Mouse (Mus musculus) layer of hippocampus, adult 2 months (tissue): Measurements from ENCODE around the gene Asic2. TPM values are rescaled to one million over a fixed set of nuclear protein-coding genes. Genes with fewer than 3 reads are reported as not detected.

Experiments
- DNase-seq, 2 experiments: peaks; one replicate each; pipeline ENCODE4 v3.0.0; 2022; ENCODE audit warnings: low spot score in 2 of 2
- H3K27ac ChIP-seq: fragments of 200-600 bp; 2 replicates; pipeline ENCODE4 v1.8.1; 2022
- H3K4me3 ChIP-seq: fragments of 200-600 bp; 2 replicates; pipeline ENCODE4 v1.8.1; 2022; ENCODE audit warnings: mild to moderate bottlenecking
- CTCF ChIP-seq: fragments of 200-600 bp; conservative IDR thresholded peaks from 2 replicates; pipeline ENCODE4 v1.8.1; 2022; ENCODE audit warnings: antibody characterized with exemption, mild to moderate bottlenecking, moderate library complexity
- total RNA-seq, 2 experiments: library from RNA; stranded (reverse); gene quantifications; 2 replicates each; pipeline ENCODE4 v1.2.3; 2021

Gene Asic2
- total RNA-seq, 2 experiments from 2014 or later: 58.5 to 65.6 TPM

- H3K27ac ChIP-seq: no peak overlapping the region
- no peak overlapping the region for H3K4me3 ChIP-seq
- TF ChIP-seq CTCF: no peak
- DNase-seq: no peak
Measured at GRCm38 (mm10) chr11:81738995-81739394, 229.3 kb downstream of the Asic2 start.

GRCm38 (mm10) chr11:81737777-81738176, 230.5 kb downstream of the Asic2 start:
- no peak for DNase-seq
- no peak for TF ChIP-seq CTCF
- no peak overlapping the region for H3K27ac ChIP-seq
- no peak overlapping the region for H3K4me3 ChIP-seq

DNA sequence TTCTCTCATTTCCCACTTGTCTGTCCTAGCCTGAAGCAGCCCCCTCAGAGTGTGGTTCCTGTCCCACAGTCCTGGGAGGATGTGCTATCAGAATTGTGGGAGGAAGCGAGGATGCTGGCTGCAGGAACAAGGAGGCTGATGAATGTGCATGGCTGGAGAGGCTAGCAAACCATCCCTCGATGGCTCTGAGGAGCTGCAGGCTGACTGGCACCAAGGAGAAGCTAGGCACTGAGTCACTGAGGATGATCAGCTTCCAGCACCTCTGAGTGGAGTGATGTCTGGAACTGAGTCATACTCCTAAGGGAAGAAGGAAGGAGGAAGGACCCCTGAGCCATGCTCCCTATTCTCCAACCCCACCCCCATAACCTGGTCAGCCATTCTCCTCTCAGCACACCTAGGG, 246.2 kb downstream of the Asic2 start:
- no peak for TF ChIP-seq CTCF
- H3K27ac ChIP-seq: no peak overlapping the region
- no peak overlapping the region for H3K4me3 ChIP-seq
- no peak for DNase-seq

- TF ChIP-seq CTCF: no peak
- DNase-seq: no peak
- no peak overlapping the region for H3K27ac ChIP-seq
- H3K4me3 ChIP-seq: no peak overlapping the region
Measured at GRCm38 (mm10) chr11:81714801-81715200, 253.5 kb downstream of the Asic2 start.

DNA sequence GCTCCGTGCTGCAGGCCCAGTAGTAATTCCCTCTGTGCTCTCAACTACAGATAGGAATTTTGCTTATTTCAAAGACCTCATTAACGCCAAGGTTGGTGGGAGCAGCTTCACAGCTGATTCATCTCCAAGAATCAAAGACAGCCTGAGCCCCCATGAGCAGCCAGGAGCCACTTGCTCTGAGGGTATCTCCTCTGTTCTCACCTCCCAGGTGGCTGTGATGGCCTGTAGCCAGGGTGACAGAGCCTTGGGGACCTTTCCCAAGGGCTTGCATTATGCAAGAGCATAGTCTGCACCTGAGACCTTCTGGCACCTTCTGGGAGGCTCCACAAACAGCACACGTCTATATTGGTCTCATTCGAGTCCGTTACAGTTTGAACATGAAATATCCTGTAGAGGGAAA, 261.3 kb downstream of the Asic2 start:
- DNase-seq: no peak
- Histone ChIP-seq H3K27ac (no peak overlapping the region), H3K4me3 (no peak overlapping the region)
- TF ChIP-seq CTCF: no peak

DNA sequence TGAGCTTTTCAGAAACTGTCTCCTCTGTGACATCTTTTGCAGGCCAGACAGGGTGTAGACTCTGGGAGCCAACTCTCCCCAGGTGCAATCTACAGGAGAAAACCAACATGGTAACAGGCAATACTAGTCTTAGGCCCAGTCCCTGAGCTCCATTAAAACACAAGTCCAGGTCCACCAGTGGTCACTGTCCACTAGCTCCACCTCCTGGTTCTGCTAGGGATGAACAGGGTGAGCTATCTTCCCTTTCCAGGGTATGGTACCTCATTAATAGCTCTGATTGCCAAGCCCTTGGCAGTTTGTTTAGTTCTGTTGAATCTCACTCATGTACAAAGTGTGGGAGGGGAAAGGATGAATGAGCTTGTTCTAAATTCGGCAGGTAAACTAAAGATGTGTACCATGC, 270.2 kb downstream of the Asic2 start:
- no peak overlapping the region for H3K27ac ChIP-seq
- H3K4me3 ChIP-seq: no peak overlapping the region
- peak; percentile 59 for TF ChIP-seq CTCF
- DNase-seq: no peak

GRCm38 (mm10) chr11:81695501-81695900, 272.8 kb downstream of the Asic2 start:
- Histone ChIP-seq H3K27ac (no peak overlapping the region), H3K4me3 (no peak overlapping the region)
- peak in 1 of 2 experiments; percentile 5 for DNase-seq
- no peak for TF ChIP-seq CTCF

DNA sequence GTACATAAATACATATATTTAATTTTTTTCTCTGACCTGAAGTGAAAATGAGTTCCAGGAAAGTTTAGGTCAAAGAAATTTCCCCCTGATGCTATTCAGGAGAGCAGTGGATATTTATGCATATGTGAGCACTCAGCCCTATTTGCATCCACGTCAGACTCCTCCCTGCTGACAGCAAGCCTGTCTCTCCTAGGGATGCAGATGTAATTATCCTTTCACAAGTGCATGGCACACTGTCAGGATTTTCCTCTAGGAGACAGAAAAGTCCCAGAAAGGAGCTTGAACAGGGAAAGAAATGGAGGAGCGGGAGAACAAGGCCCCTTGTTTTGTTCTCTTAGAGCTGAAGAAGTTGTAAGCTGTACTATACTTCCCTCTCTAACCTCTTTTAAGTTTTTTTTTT, 287.7 kb downstream of the Asic2 start:
- no peak for TF ChIP-seq CTCF
- DNase-seq: no peak
- Histone ChIP-seq H3K4me3 (no peak overlapping the region), H3K27ac (no peak overlapping the region)

GRCm38 (mm10) chr11:81671724-81672123, 296.5 kb downstream of the Asic2 start:
- Histone ChIP-seq H3K4me3 (no peak overlapping the region), H3K27ac (no peak overlapping the region)
- peak; percentile 70 for TF ChIP-seq CTCF
- DNase-seq: no peak

DNA sequence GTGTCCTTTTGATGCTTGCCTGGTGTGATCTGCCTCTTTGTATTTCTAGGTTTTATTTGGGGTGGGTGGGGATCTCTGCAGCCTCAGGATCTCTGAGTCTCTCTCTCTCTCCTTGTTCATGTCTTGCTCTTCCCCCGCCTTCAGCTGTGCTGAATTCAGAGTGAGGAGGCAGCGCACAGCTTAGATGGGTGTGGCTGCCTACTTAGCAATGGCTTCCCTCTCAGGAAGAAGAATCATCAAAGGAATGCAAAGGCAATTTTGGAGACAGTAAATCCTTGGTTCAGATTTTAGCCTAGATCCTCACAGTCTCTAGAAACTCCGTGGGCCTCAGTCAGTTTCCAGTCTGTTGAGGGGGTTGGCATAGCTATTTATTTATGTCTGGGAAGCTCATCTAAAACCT, 297.8 kb downstream of the Asic2 start:
- peak in 1 of 2 experiments; percentile 26 for DNase-seq
- no peak for TF ChIP-seq CTCF
- H3K27ac ChIP-seq: no peak overlapping the region
- no peak overlapping the region for H3K4me3 ChIP-seq

- no peak overlapping the region for H3K4me3 ChIP-seq
- no peak for TF ChIP-seq CTCF
- no peak overlapping the region for H3K27ac ChIP-seq
- DNase-seq: no peak
Measured at GRCm38 (mm10) chr11:81658850-81659249, 309.4 kb downstream of the Asic2 start.

- H3K4me3 ChIP-seq: no peak overlapping the region
- no peak for DNase-seq
- H3K27ac ChIP-seq: no peak overlapping the region
- peak; percentile 35 for TF ChIP-seq CTCF
Measured at GRCm38 (mm10) chr11:81657121-81657520, 311.1 kb downstream of the Asic2 start.

DNA sequence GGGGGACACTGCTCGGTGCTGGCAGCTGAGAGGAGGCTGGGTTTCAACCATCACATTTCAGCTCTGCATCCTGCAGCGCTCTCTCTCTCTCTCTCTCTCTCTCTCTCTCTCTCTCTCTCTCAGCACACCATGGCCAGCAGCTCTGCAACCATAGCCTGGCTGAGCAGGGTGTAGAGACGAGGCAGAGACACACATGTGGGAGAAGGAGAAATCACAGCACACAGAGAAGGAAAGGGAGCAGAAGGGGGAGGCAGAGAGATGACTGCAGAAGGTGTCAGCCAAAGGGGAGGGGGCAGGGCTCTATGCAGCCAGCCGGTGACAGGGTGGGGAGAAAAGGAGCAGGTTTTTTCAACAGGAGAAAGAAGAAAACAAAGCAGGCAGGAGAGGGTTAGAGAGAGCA, 320.4 kb downstream of the Asic2 start:
- no peak overlapping the region for H3K27ac ChIP-seq

GRCm38 (mm10) chr11:81645549-81645948, 322.7 kb downstream of the Asic2 start:
- no peak for DNase-seq
- Histone ChIP-seq H3K27ac (no peak overlapping the region), H3K4me3 (no peak overlapping the region)
- TF ChIP-seq CTCF: peak; percentile 46

More for the DNA sequence above, 320.4 kb downstream of the Asic2 start:
- TF ChIP-seq CTCF: no peak
- H3K4me3 ChIP-seq: no peak overlapping the region
- DNase-seq: no peak

DNA sequence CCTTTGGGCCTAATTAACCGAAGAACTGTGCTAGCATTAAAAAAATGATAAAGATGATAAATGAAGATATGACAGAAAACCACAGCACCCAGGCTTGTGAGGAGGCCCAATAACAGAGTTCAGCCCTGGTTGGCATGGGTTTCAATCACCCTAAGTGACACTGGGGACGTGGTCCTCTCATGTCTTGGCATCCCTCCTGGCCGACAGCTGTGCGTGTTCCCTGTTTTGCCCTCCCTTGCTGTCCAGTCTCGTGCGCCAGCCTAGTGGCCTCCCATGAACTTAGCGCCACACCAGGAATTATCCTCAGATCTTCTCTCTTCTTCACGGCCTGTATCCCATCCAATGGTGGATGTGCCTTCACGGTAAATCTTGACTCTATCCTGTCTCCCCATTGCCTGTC, 331.9 kb downstream of the Asic2 start:
- no peak overlapping the region for H3K4me3 ChIP-seq
- TF ChIP-seq CTCF: no peak
- no peak for DNase-seq
- H3K27ac ChIP-seq: no peak overlapping the region
